Mouse (Mus musculus) c-Kit-positive CD71-positive TER-119-negative erythroid progenitor cells, embryonic 14.5 days (primary cell): ENCODE data around the gene Rph3a.
A peak's percentile ranks its signal among the peaks of the same experiment; 100 is the strongest.
"Not testable (repeated sequence)": the region's sequence is repeated elsewhere in the genome, so short reads cannot be mapped to it uniquely, and the experiment has no call there.

ENCODE experiments used
- DNase-seq: peaks from one replicate; pipeline ENCODE4 v3.0.0-alpha.2; 2013; ENCODE audit warnings: low read depth

Rph3a gene

GRCm38 (mm10) chr5:120974522-120974921 lies 35.4 kb downstream of the Rph3a start:
- no peak for DNase-seq

GRCm38 (mm10) chr5:120972278-120972677 lies 37.6 kb downstream of the Rph3a start:
- no peak for DNase-seq

- DNase-seq, result no peak
Observed at GRCm38 (mm10) chr5:120971326-120971725, 38.6 kb downstream of the Rph3a start.

- no peak for DNase-seq
Observed at GRCm38 (mm10) chr5:120969703-120970102, 40.2 kb downstream of the Rph3a start.

- no peak for DNase-seq
Observed at GRCm38 (mm10) chr5:120968799-120969198, 41.1 kb downstream of the Rph3a start.

GRCm38 (mm10) chr5:120968134-120968532 lies 41.8 kb downstream of the Rph3a start:
- no peak for DNase-seq

GRCm38 (mm10) chr5:120967355-120968133 lies 42.3 kb downstream of the Rph3a start:
- no peak for DNase-seq

- no peak for DNase-seq
Observed at GRCm38 (mm10) chr5:120966894-120967293, 43.0 kb downstream of the Rph3a start.

- no peak for DNase-seq
Observed at GRCm38 (mm10) chr5:120966156-120966555, 43.7 kb downstream of the Rph3a start.

- DNase-seq, result no peak
Observed at GRCm38 (mm10) chr5:120961004-120961403, 48.9 kb downstream of the Rph3a start.

GRCm38 (mm10) chr5:120953974-120954373 lies 55.9 kb downstream of the Rph3a start:
- peak; percentile 22 for DNase-seq

GRCm38 (mm10) chr5:120952242-120952770 lies 57.6 kb downstream of the Rph3a start:
- no peak for DNase-seq

- no peak for DNase-seq
Observed at GRCm38 (mm10) chr5:120942076-120942475, 67.8 kb downstream of the Rph3a start.

GRCm38 (mm10) chr5:120938586-120938985 lies 71.3 kb downstream of the Rph3a start:
- no peak for DNase-seq

- no peak for DNase-seq
Observed at GRCm38 (mm10) chr5:120937841-120938240, 72.1 kb downstream of the Rph3a start.

GRCm38 (mm10) chr5:120933966-120934365 lies 75.9 kb downstream of the Rph3a start:
- DNase-seq, result no peak

GRCm38 (mm10) chr5:120927036-120927435 lies 82.9 kb downstream of the Rph3a start:
- DNase-seq, result no peak

GRCm38 (mm10) chr5:120926311-120926710 lies 83.6 kb downstream of the Rph3a start:
- DNase-seq, result not testable (repeated sequence)

- not testable (repeated sequence) for DNase-seq
Observed at GRCm38 (mm10) chr5:120924520-120924919, 85.4 kb downstream of the Rph3a start.

GRCm38 (mm10) chr5:120923969-120924368 lies 85.9 kb downstream of the Rph3a start:
- no peak for DNase-seq

- no peak for DNase-seq
Observed at GRCm38 (mm10) chr5:120920296-120920695, 89.6 kb downstream of the Rph3a start.

GRCm38 (mm10) chr5:120919156-120919935 lies 90.5 kb downstream of the Rph3a start:
- not testable (repeated sequence) for DNase-seq

- DNase-seq, result not testable (repeated sequence)
Observed at GRCm38 (mm10) chr5:120914204-120914603, 95.7 kb downstream of the Rph3a start, which contains the start of gene Oas1d. Gene Oas1d, plus strand, starts transcription at chr5:120914536.
